Mouse (Mus musculus): ENCODE data around the gene Tsks. TPM values are rescaled to one million over a fixed set of nuclear protein-coding genes. Genes with fewer than 3 reads are reported as not detected.

Gene Tsks
- polyA plus RNA-seq, 1 experiment from 2014 or later: not detected

- Histone ChIP-seq H3K36me3 (ENCODE audit: control insufficient read depth, insufficient read depth, low read length) (peaks cover 63% of the 10 kb centered on the region), H3K27ac (replicated peaks in 1 of 2; ENCODE audit: control insufficient read depth in 1 of 2, insufficient read depth in 1 of 2, low read depth in 2 of 2, low read length in 2 of 2) (no peak overlapping the region), H3K9me3 (ENCODE audit: control insufficient read depth, low read length) (no peaks in the 10 kb centered on the region), H3K4me3 (ENCODE audit: control insufficient read depth in 1 of 2, insufficient read depth in 1 of 2, low read depth in 1 of 2, low read length in 2 of 2) (no peak overlapping the region), H3K27me3 (ENCODE audit: control insufficient read depth, insufficient read depth, low read length) (no peaks in the 10 kb centered on the region), H3K4me2 (ENCODE audit: low read length) (no peak overlapping the region), H3K9ac (ENCODE audit: low read length) (0 out of 2 replicates have a peak overlapping the region, but pooled peaks have one; percentile 38), H3K4me1 (ENCODE audit: control insufficient read depth in 2 of 2, insufficient read depth in 2 of 2, low read length in 2 of 2) (peaks cover 7 to 20% of the 10 kb centered on the region in 2 experiments)
- WGBS: 43% methylated on average over 3 of the region's 3 CpGs
- no peak for ATAC-seq (ENCODE audit: insufficient number of reproducible peaks, insufficient read depth, low FRiP score, low read depth)
These were observed 24.8 kb upstream of the Tsks start for GRCm38 (mm10) chr7:44918219-44918618.

- ATAC-seq (ENCODE audit: insufficient number of reproducible peaks, insufficient read depth, low FRiP score, low read depth): no peak
- Histone ChIP-seq H3K27me3 (ENCODE audit: control insufficient read depth, insufficient read depth, low read length) (no peaks in the 10 kb centered on the region), H3K4me2 (ENCODE audit: low read length) (no peak overlapping the region), H3K4me1 (ENCODE audit: control insufficient read depth in 2 of 2, insufficient read depth in 2 of 2, low read length in 2 of 2) (peaks cover 7 to 20% of the 10 kb centered on the region in 2 experiments), H3K27ac (replicated peaks in 1 of 2; ENCODE audit: control insufficient read depth in 1 of 2, insufficient read depth in 1 of 2, low read depth in 2 of 2, low read length in 2 of 2) (no peak overlapping the region), H3K9ac (ENCODE audit: low read length) (no peak overlapping the region), H3K36me3 (ENCODE audit: control insufficient read depth, insufficient read depth, low read length) (peaks cover 63% of the 10 kb centered on the region), H3K4me3 (ENCODE audit: control insufficient read depth in 1 of 2, insufficient read depth in 1 of 2, low read depth in 1 of 2, low read length in 2 of 2) (no peak overlapping the region), H3K9me3 (ENCODE audit: control insufficient read depth, low read length) (no peaks in the 10 kb centered on the region)
- WGBS: 90% methylated on average over 5 of the region's 5 CpGs
These were observed 23.9 kb upstream of the Tsks start for GRCm38 (mm10) chr7:44919127-44919526.

GRCm38 (mm10) chr7:44922530-44922929, 20.5 kb upstream of the Tsks start:
- Histone ChIP-seq H3K4me2 (ENCODE audit: low read length) (no peak overlapping the region), H3K27ac (replicated peaks in 1 of 2; ENCODE audit: control insufficient read depth in 1 of 2, insufficient read depth in 1 of 2, low read depth in 2 of 2, low read length in 2 of 2) (no peak overlapping the region), H3K4me1 (ENCODE audit: control insufficient read depth in 2 of 2, insufficient read depth in 2 of 2, low read length in 2 of 2) (peaks cover 4 to 13% of the 10 kb centered on the region in 2 experiments; a peak in 3 of 4 replicates), H3K9ac (ENCODE audit: low read length) (no peak overlapping the region), H3K27me3 (ENCODE audit: control insufficient read depth, insufficient read depth, low read length) (no peaks in the 10 kb centered on the region), H3K9me3 (ENCODE audit: control insufficient read depth, low read length) (no peaks in the 10 kb centered on the region), H3K4me3 (ENCODE audit: control insufficient read depth in 1 of 2, insufficient read depth in 1 of 2, low read depth in 1 of 2, low read length in 2 of 2) (no peak overlapping the region), H3K36me3 (ENCODE audit: control insufficient read depth, insufficient read depth, low read length) (peaks cover 59% of the 10 kb centered on the region)
- ATAC-seq (ENCODE audit: insufficient number of reproducible peaks, insufficient read depth, low FRiP score, low read depth): no peak

- H3K4me1 ChIP-seq (ENCODE audit: control insufficient read depth in 2 of 2, insufficient read depth in 2 of 2, low read length in 2 of 2): peaks cover 5 to 19% of the 10 kb centered on the region in 2 experiments
- peaks cover 50% of the 10 kb centered on the region for H3K36me3 ChIP-seq (ENCODE audit: control insufficient read depth, insufficient read depth, low read length)
- 75% methylated on average over 3 of the region's 3 CpGs for WGBS
- H3K27me3 ChIP-seq (ENCODE audit: control insufficient read depth, insufficient read depth, low read length): no peaks in the 10 kb centered on the region
- no peak for ATAC-seq (ENCODE audit: insufficient number of reproducible peaks, insufficient read depth, low FRiP score, low read depth)
- H3K9ac ChIP-seq (ENCODE audit: low read length): no peak overlapping the region
- no peak overlapping the region for H3K27ac ChIP-seq (replicated peaks in 1 of 2; ENCODE audit: control insufficient read depth in 1 of 2, insufficient read depth in 1 of 2, low read depth in 2 of 2, low read length in 2 of 2)
- no peak overlapping the region for H3K4me2 ChIP-seq (ENCODE audit: low read length)
- no peak overlapping the region for H3K4me3 ChIP-seq (ENCODE audit: control insufficient read depth in 1 of 2, insufficient read depth in 1 of 2, low read depth in 1 of 2, low read length in 2 of 2)
- H3K9me3 ChIP-seq (ENCODE audit: control insufficient read depth, low read length): no peaks in the 10 kb centered on the region
These were observed 17.5 kb upstream of the Tsks start for GRCm38 (mm10) chr7:44925468-44925867.

GRCm38 (mm10) chr7:44928570-44928969, 14.4 kb upstream of the Tsks start:
- Histone ChIP-seq H3K36me3 (ENCODE audit: control insufficient read depth, insufficient read depth, low read length) (peaks cover 24% of the 10 kb centered on the region), H3K9ac (ENCODE audit: low read length) (peak overlapping the region; percentile 98), H3K4me1 (ENCODE audit: control insufficient read depth in 2 of 2, insufficient read depth in 2 of 2, low read length in 2 of 2) (peaks cover 5 to 20% of the 10 kb centered on the region in 2 experiments), H3K27me3 (ENCODE audit: control insufficient read depth, insufficient read depth, low read length) (no peaks in the 10 kb centered on the region), H3K9me3 (ENCODE audit: control insufficient read depth, low read length) (no peaks in the 10 kb centered on the region), H3K27ac (replicated peaks in 1 of 2; ENCODE audit: control insufficient read depth in 1 of 2, insufficient read depth in 1 of 2, low read depth in 2 of 2, low read length in 2 of 2) (peak overlapping the region; percentile 56 to 82; a peak in 3 of 4 replicates), H3K4me3 (ENCODE audit: control insufficient read depth in 1 of 2, insufficient read depth in 1 of 2, low read depth in 1 of 2, low read length in 2 of 2) (peak overlapping the region; percentile 74 to 100), H3K4me2 (ENCODE audit: low read length) (peak overlapping the region; percentile 72)
- no peak for ATAC-seq (ENCODE audit: insufficient number of reproducible peaks, insufficient read depth, low FRiP score, low read depth)
- 0% methylated on average over 1 of the region's 1 CpGs for WGBS

- peak; percentile 100 for ATAC-seq (ENCODE audit: insufficient number of reproducible peaks, insufficient read depth, low FRiP score, low read depth)
- Histone ChIP-seq H3K4me3 (ENCODE audit: control insufficient read depth in 1 of 2, insufficient read depth in 1 of 2, low read depth in 1 of 2, low read length in 2 of 2) (peak within 1 kb of the TSS; percentile 74 to 100), H3K27ac (replicated peaks in 1 of 2; ENCODE audit: control insufficient read depth in 1 of 2, insufficient read depth in 1 of 2, low read depth in 2 of 2, low read length in 2 of 2) (peak within 1 kb of the TSS; percentile 85 to 89), H3K9me3 (ENCODE audit: control insufficient read depth, low read length) (no peaks in the 10 kb centered on the region), H3K36me3 (ENCODE audit: control insufficient read depth, insufficient read depth, low read length) (peaks cover 15% of the 10 kb centered on the region), H3K27me3 (ENCODE audit: control insufficient read depth, insufficient read depth, low read length) (no peaks in the 10 kb centered on the region), H3K4me2 (ENCODE audit: low read length) (peak within 1 kb of the TSS; percentile 72), H3K4me1 (ENCODE audit: control insufficient read depth in 2 of 2, insufficient read depth in 2 of 2, low read length in 2 of 2) (peaks cover 5 to 20% of the 10 kb centered on the region in 2 experiments), H3K9ac (ENCODE audit: low read length) (peak within 1 kb of the TSS; percentile 98)
- under 1% methylated on average over 84 of the region's 84 CpGs for WGBS
These were observed 13.5 kb upstream of the Tsks start, which contains the start of gene Ap2a1 for GRCm38 (mm10) chr7:44929204-44930151. Gene Ap2a1, minus strand, starts transcription at chr7:44929496.

GRCm38 (mm10) chr7:44938680-44939079, 4.3 kb upstream of the Tsks start:
- Histone ChIP-seq H3K27ac (replicated peaks in 1 of 2; ENCODE audit: control insufficient read depth in 1 of 2, insufficient read depth in 1 of 2, low read depth in 2 of 2, low read length in 2 of 2) (no peak overlapping the region), H3K4me3 (ENCODE audit: control insufficient read depth in 1 of 2, insufficient read depth in 1 of 2, low read depth in 1 of 2, low read length in 2 of 2) (no peak overlapping the region), H3K9me3 (ENCODE audit: control insufficient read depth, low read length) (peaks cover 9% of the 10 kb centered on the region; the same call in 1 of the 2 replicates), H3K9ac (ENCODE audit: low read length) (no peak overlapping the region), H3K27me3 (ENCODE audit: control insufficient read depth, insufficient read depth, low read length) (no peaks in the 10 kb centered on the region), H3K4me1 (ENCODE audit: control insufficient read depth in 2 of 2, insufficient read depth in 2 of 2, low read length in 2 of 2) (no peaks in the 10 kb centered on the region), H3K36me3 (ENCODE audit: control insufficient read depth, insufficient read depth, low read length) (no peaks in the 10 kb centered on the region), H3K4me2 (ENCODE audit: low read length) (no peak overlapping the region)
- ATAC-seq (ENCODE audit: insufficient number of reproducible peaks, insufficient read depth, low FRiP score, low read depth): no peak
- WGBS: 84% methylated on average over 4 of the region's 4 CpGs
